Mouse (Mus musculus) midbrain, embryonic 11.5 days (tissue): Measurements from ENCODE around the gene Tmem200c. TPM values are rescaled to one million over a fixed set of nuclear protein-coding genes. Genes with fewer than 3 reads are reported as not detected.

Experiments
- ATAC-seq: fragments of 200-750 bp; cut with Nextera tagmentation; 2 replicates; pipeline ENCODE4 v1.8.0; 2017; ENCODE audit warnings: moderate TSS enrichment, moderate library complexity; ENCODE audit not compliant: low FRiP score
- DNase-seq: peaks from one replicate; pipeline ENCODE4 v3.0.0; 2015; ENCODE audit warnings: low spot score; ENCODE audit errors: missing footprints
- H3K27ac ChIP-seq: fragments of 300-500 bp; sonication (generic); 2 replicates; pipeline ENCODE4 v1.5.1; 2014; ENCODE audit warnings: low read depth, low read length
- H3K27me3 ChIP-seq: fragments of 300-500 bp; sonication (generic); 2 replicates; pipeline ENCODE4 v1.6.1; 2014; ENCODE audit warnings: mild to moderate bottlenecking, low read length, moderate library complexity, mixed read lengths; ENCODE audit not compliant: control insufficient read depth, insufficient read depth
- H3K36me3 ChIP-seq: fragments of 300-500 bp; sonication (generic); 2 replicates; pipeline ENCODE4 v1.6.1; 2014; ENCODE audit warnings: mild to moderate bottlenecking, low read length, moderate library complexity, mixed read lengths; ENCODE audit not compliant: control insufficient read depth, insufficient read depth
- H3K4me1 ChIP-seq: fragments of 300-500 bp; sonication (generic); 2 replicates; pipeline ENCODE4 v1.6.1; 2014; ENCODE audit warnings: low read length; ENCODE audit not compliant: control insufficient read depth, insufficient read depth
- H3K4me2 ChIP-seq: fragments of 300-500 bp; sonication (generic); 2 replicates; pipeline ENCODE4 v1.6.1; 2014; ENCODE audit warnings: mild to moderate bottlenecking, moderate library complexity
- H3K4me3 ChIP-seq: fragments of 300-500 bp; sonication (generic); 2 replicates; pipeline ENCODE4 v1.5.1; 2014; ENCODE audit warnings: low read depth, low read length
- H3K9ac ChIP-seq: fragments of 300-500 bp; sonication (generic); 2 replicates; pipeline ENCODE4 v1.6.1; 2014; ENCODE audit warnings: low read length
- H3K9me3 ChIP-seq: fragments of 300-500 bp; sonication (generic); 2 replicates; pipeline ENCODE4 v1.6.1; 2016; ENCODE audit warnings: low read length; ENCODE audit not compliant: control insufficient read depth
- whole genome bisulfite sequencing: fragments of 180-500 bp; shearing (Covaris S2); extraction: QIAGEN DNeasy Blood & Tissue Kit; methylation state at CpG from one replicate; pipeline ENCODE4 v1.1.7; 2014; 5-methylcytosine and 5-hydroxymethylcytosine counted together
- polyA plus RNA-seq: library from polyadenylated mRNA; unstranded; fragments of >200 nt; fragmentation: Nextera tagmentation; extraction: Ambion mirVana; gene quantifications from 2 replicates; pipeline ENCODE4 v1.2.1, GENCODE M21; 2014

Gene Tmem200c
- polyA plus RNA-seq, 1 experiment from 2014 or later = 2.8 TPM

GRCm38 (mm10) chr17:68841892-68842252 lies 15.4 kb downstream of the Tmem200c start:
- Histone ChIP-seq H3K4me1 (peaks cover 13% of the 10 kb centered on the region), H3K9ac (peak overlapping the region; percentile 67), H3K9me3 (no peaks in the 10 kb centered on the region), H3K4me3 (peak overlapping the region; percentile 52), H3K27ac (no peak overlapping the region), H3K36me3 (no peaks in the 10 kb centered on the region), H3K4me2 (peak overlapping the region; percentile 92), H3K27me3 (peaks cover 31% of the 10 kb centered on the region)
- peak; percentile 30; the same call in 1 of the 2 replicates for ATAC-seq
- WGBS = 3% methylated on average over 21 of the region's 22 CpGs
- peak; percentile 96 for DNase-seq

GRCm38 (mm10) chr17:68845931-68846330 lies 19.5 kb downstream of the Tmem200c start:
- H3K9me3 ChIP-seq = no peaks in the 10 kb centered on the region
- no peak for ATAC-seq
- H3K27ac ChIP-seq = no peak overlapping the region
- H3K27me3 ChIP-seq = peaks cover 5% of the 10 kb centered on the region
- no peak for DNase-seq
- H3K4me2 ChIP-seq = no peak overlapping the region
- H3K4me3 ChIP-seq = no peak overlapping the region
- H3K9ac ChIP-seq = no peak overlapping the region
- H3K4me1 ChIP-seq = peaks cover 6% of the 10 kb centered on the region; the same call in 1 of the 2 replicates
- 93% methylated on average over 5 of the region's 5 CpGs for WGBS
- no peaks in the 10 kb centered on the region for H3K36me3 ChIP-seq

GRCm38 (mm10) chr17:68848739-68849138 lies 22.3 kb downstream of the Tmem200c start:
- Histone ChIP-seq H3K4me2 (no peak overlapping the region), H3K27me3 (no peaks in the 10 kb centered on the region; the same call in 1 of the 2 replicates), H3K4me3 (no peak overlapping the region), H3K9me3 (no peaks in the 10 kb centered on the region), H3K9ac (no peak overlapping the region), H3K27ac (no peak overlapping the region), H3K4me1 (no peaks in the 10 kb centered on the region), H3K36me3 (no peaks in the 10 kb centered on the region)
- no peak for ATAC-seq
- WGBS = 85% methylated on average over 6 of the region's 6 CpGs
- DNase-seq = no peak

GRCm38 (mm10) chr17:68852171-68852966 lies 25.9 kb downstream of the Tmem200c start:
- DNase-seq = no peak

GRCm38 (mm10) chr17:68864175-68864574 lies 37.8 kb downstream of the Tmem200c start:
- Histone ChIP-seq H3K27me3 (no peaks in the 10 kb centered on the region), H3K36me3 (no peaks in the 10 kb centered on the region), H3K4me2 (no peak overlapping the region), H3K27ac (no peak overlapping the region), H3K4me3 (no peak overlapping the region), H3K4me1 (no peaks in the 10 kb centered on the region), H3K9me3 (no peaks in the 10 kb centered on the region), H3K9ac (no peak overlapping the region)
- DNase-seq (no peak), ATAC-seq (no peak)
- 90% methylated on average over 3 of the region's 3 CpGs for WGBS

More at GRCm38 (mm10) chr17:68852171-68852966, 25.9 kb downstream of the Tmem200c start:
- 80% methylated on average over 7 of the region's 7 CpGs for WGBS
- ATAC-seq = no peak
- no peaks in the 10 kb centered on the region for H3K36me3 ChIP-seq
- no peaks in the 10 kb centered on the region for H3K4me1 ChIP-seq
- no peaks in the 10 kb centered on the region for H3K9me3 ChIP-seq
- H3K27ac ChIP-seq = no peak overlapping the region
- H3K4me2 ChIP-seq = no peak overlapping the region
- H3K9ac ChIP-seq = no peak overlapping the region
- no peaks in the 10 kb centered on the region for H3K27me3 ChIP-seq
- H3K4me3 ChIP-seq = no peak overlapping the region

GRCm38 (mm10) chr17:68868439-68868838 lies 42.0 kb downstream of the Tmem200c start:
- no peak overlapping the region for H3K4me2 ChIP-seq
- no peak overlapping the region for H3K4me3 ChIP-seq
- no peaks in the 10 kb centered on the region for H3K9me3 ChIP-seq
- H3K9ac ChIP-seq = no peak overlapping the region
- no peak overlapping the region for H3K27ac ChIP-seq
- no peak for ATAC-seq
- no peaks in the 10 kb centered on the region for H3K36me3 ChIP-seq
- H3K27me3 ChIP-seq = no peaks in the 10 kb centered on the region
- H3K4me1 ChIP-seq = no peaks in the 10 kb centered on the region
- no peak for DNase-seq

- DNase-seq (no peak), ATAC-seq (no peak)
- no peaks in the 10 kb centered on the region for H3K36me3 ChIP-seq
- H3K4me1 ChIP-seq = no peaks in the 10 kb centered on the region; the same call in 1 of the 2 replicates
- no peak overlapping the region for H3K4me3 ChIP-seq
- no peak overlapping the region for H3K4me2 ChIP-seq
- no peaks in the 10 kb centered on the region for H3K27me3 ChIP-seq
- no peak overlapping the region for H3K9ac ChIP-seq
- no peak overlapping the region for H3K27ac ChIP-seq
- H3K9me3 ChIP-seq = no peaks in the 10 kb centered on the region
- 45% methylated on average over 8 of the region's 8 CpGs for WGBS
Observed at GRCm38 (mm10) chr17:68874021-68874420, 47.6 kb downstream of the Tmem200c start.

GRCm38 (mm10) chr17:68875251-68875650 lies 48.8 kb downstream of the Tmem200c start:
- no peak for ATAC-seq
- no peaks in the 10 kb centered on the region; the same call in 1 of the 2 replicates for H3K4me1 ChIP-seq
- H3K27me3 ChIP-seq = no peaks in the 10 kb centered on the region
- no peak for DNase-seq
- no peak overlapping the region for H3K4me3 ChIP-seq
- H3K4me2 ChIP-seq = no peak overlapping the region
- WGBS = 71% methylated on average over 5 of the region's 5 CpGs
- H3K9ac ChIP-seq = no peak overlapping the region
- H3K9me3 ChIP-seq = no peaks in the 10 kb centered on the region
- H3K36me3 ChIP-seq = no peaks in the 10 kb centered on the region
- H3K27ac ChIP-seq = no peak overlapping the region

- Histone ChIP-seq H3K36me3 (no peaks in the 10 kb centered on the region), H3K4me2 (no peak overlapping the region), H3K4me3 (no peak overlapping the region), H3K27me3 (no peaks in the 10 kb centered on the region), H3K27ac (no peak overlapping the region), H3K9ac (no peak overlapping the region), H3K9me3 (no peaks in the 10 kb centered on the region), H3K4me1 (no peaks in the 10 kb centered on the region; the same call in 1 of the 2 replicates)
- no peak for DNase-seq
- 84% methylated on average over 10 of the region's 10 CpGs for WGBS
- no peak for ATAC-seq
Observed at GRCm38 (mm10) chr17:68875917-68876495, 49.6 kb downstream of the Tmem200c start.
